Mouse (Mus musculus) MEL (cell line): ENCODE measurements around the gene Ccdc22. TPM values are rescaled to one million over a fixed set of nuclear protein-coding genes. Genes with fewer than 3 reads are reported as not detected.

Experiments
- DNase-seq: peaks from one replicate; pipeline ENCODE4 v3.0.0; 2011; ENCODE audit warnings: low read depth, low spot score
- H3K27ac ChIP-seq: 2 replicates; pipeline ENCODE4 v1.5.1; 2012; ENCODE audit warnings: low read depth, mild to moderate bottlenecking, control low read depth, low read length, moderate library complexity; ENCODE audit not compliant: control insufficient read depth
- H3K27me3 ChIP-seq, 2 experiments: fragments of 150-350 bp in 1 of 2; sonication (generic) in 1 of 2; 2 replicates each; pipeline ENCODE4 v1.6.1; 2012; ENCODE audit warnings: low read length in 2 of 2, mild to moderate bottlenecking in 2 of 2, improper control_type of control experiment in 1 of 2, moderate library complexity in 1 of 2; ENCODE audit not compliant: insufficient read depth in 2 of 2, control insufficient read depth in 1 of 2
- H3K36me3 ChIP-seq, 2 experiments: 2 replicates each; pipeline ENCODE4 v1.6.1; 2012 to 2014; ENCODE audit warnings: low read length in 2 of 2, improper control_type of control experiment in 1 of 2, inconsistent platforms in 1 of 2, mild to moderate bottlenecking in 1 of 2; ENCODE audit not compliant: insufficient read depth in 2 of 2, control insufficient read depth in 1 of 2
- H3K4me1 ChIP-seq, 2 experiments: fragments of 150-350 bp in 1 of 2; sonication (generic) in 1 of 2; 2 replicates each; pipeline ENCODE4 v1.6.1; 2012; ENCODE audit warnings: low read length in 2 of 2, improper control_type of control experiment in 1 of 2, mild to moderate bottlenecking in 1 of 2; ENCODE audit not compliant: insufficient read depth in 2 of 2, control insufficient read depth in 1 of 2
- H3K4me3 ChIP-seq, 2 experiments: fragments of 150-350 bp in 1 of 2; sonication (generic) in 1 of 2; 2 replicates each; pipeline ENCODE4 v1.5.1; 2012; ENCODE audit warnings: low read depth in 2 of 2, low read length in 2 of 2, mild to moderate bottlenecking in 2 of 2, moderate library complexity in 2 of 2, control low read depth in 1 of 2, improper control_type of control experiment in 1 of 2; ENCODE audit not compliant: control insufficient read depth in 1 of 2, insufficient read depth in 1 of 2
- H3K79me2 ChIP-seq: 2 replicates; pipeline ENCODE4 v1.6.1; 2012; ENCODE audit warnings: mild to moderate bottlenecking, low read length, moderate library complexity; ENCODE audit not compliant: control insufficient read depth, poor library complexity, insufficient read depth
- H3K9ac ChIP-seq: 2 replicates; pipeline ENCODE4 v1.6.1; 2012; ENCODE audit warnings: low read depth, mild to moderate bottlenecking, control low read depth, low read length, moderate library complexity; ENCODE audit not compliant: control insufficient read depth, poor library complexity, severe bottlenecking
- H3K9me3 ChIP-seq: fragments of 150-350 bp; sonication (generic); replicated peaks from 2 replicates; pipeline ENCODE4 v1.6.1; 2012; ENCODE audit warnings: mild to moderate bottlenecking, low read length, improper control_type of control experiment, moderate library complexity; ENCODE audit not compliant: insufficient read depth
- BHLHE40 ChIP-seq: IDR thresholded peaks from 2 replicates; pipeline ENCODE4 v1.6.1; 2012; ENCODE audit warnings: low read depth, mild to moderate bottlenecking, inconsistent platforms, low read length, improper control_type of control experiment, borderline replicate concordance
- CHD1 ChIP-seq: IDR thresholded peaks from 2 replicates; pipeline ENCODE4 v1.6.1; 2012; ENCODE audit warnings: low read depth, mild to moderate bottlenecking, inconsistent platforms, low read length, improper control_type of control experiment
- CHD2 ChIP-seq: IDR thresholded peaks from 2 replicates; pipeline ENCODE4 v1.6.1; 2011; ENCODE audit warnings: low read length, improper control_type of control experiment
- CTCF ChIP-seq, 3 experiments: IDR thresholded peaks in 2 of 3; conservative IDR thresholded peaks in 1 of 3; 2 replicates each; pipeline ENCODE4 v1.5.1; 2011 to 2012; ENCODE audit warnings: low read length in 3 of 3, low read depth in 2 of 3, mild to moderate bottlenecking in 2 of 3, improper control_type of control experiment in 1 of 3, inconsistent platforms in 1 of 3, mixed read lengths in 1 of 3, moderate library complexity in 1 of 3; ENCODE audit not compliant: control insufficient read depth in 1 of 3, insufficient read depth in 1 of 3, poor library complexity in 1 of 3, severe bottlenecking in 1 of 3
- E2F4 ChIP-seq: IDR thresholded peaks from 2 replicates; pipeline ENCODE4 v1.6.1; 2011; ENCODE audit warnings: low read depth, low read length, improper control_type of control experiment, borderline replicate concordance
- ELF1 ChIP-seq: IDR thresholded peaks from 2 replicates; pipeline ENCODE4 v1.6.1; 2014; ENCODE audit warnings: low read depth, mild to moderate bottlenecking, inconsistent platforms, low read length, improper control_type of control experiment, moderate library complexity
- EP300 ChIP-seq, 2 experiments: IDR thresholded peaks; 2 replicates each; pipeline ENCODE4 v1.6.1; 2011; ENCODE audit warnings: improper control_type of control experiment in 2 of 2, low read length in 2 of 2, low read depth in 1 of 2, mild to moderate bottlenecking in 1 of 2
- GATA1 ChIP-seq: IDR thresholded peaks from 2 replicates; pipeline ENCODE4 v1.6.1; 2011; ENCODE audit warnings: low read depth, low read length, improper control_type of control experiment
- HCFC1 ChIP-seq: IDR thresholded peaks from 2 replicates; pipeline ENCODE4 v1.6.1; 2012; ENCODE audit warnings: low read depth, mild to moderate bottlenecking, inconsistent platforms, low read length, improper control_type of control experiment, moderate library complexity
- JUND ChIP-seq: IDR thresholded peaks from 2 replicates; pipeline ENCODE4 v1.6.1; 2011; ENCODE audit warnings: low read depth, mild to moderate bottlenecking, improper control_type of control experiment, low read length
- KAT2A ChIP-seq: conservative IDR thresholded peaks from 2 replicates; pipeline ENCODE4 v1.6.1; 2012; ENCODE audit warnings: low read depth, low read length, improper control_type of control experiment, inconsistent platforms
- MAX ChIP-seq: IDR thresholded peaks from 2 replicates; pipeline ENCODE4 v1.6.1; 2011; ENCODE audit warnings: low read length, improper control_type of control experiment
- MAZ ChIP-seq: IDR thresholded peaks from 2 replicates; pipeline ENCODE4 v1.6.1; 2012; ENCODE audit warnings: low read depth, mild to moderate bottlenecking, inconsistent platforms, low read length, improper control_type of control experiment
- MEF2A ChIP-seq: IDR thresholded peaks from 2 replicates; pipeline ENCODE4 v1.6.1; 2014; ENCODE audit warnings: low read depth, mild to moderate bottlenecking, inconsistent platforms, low read length, improper control_type of control experiment; ENCODE audit not compliant: poor library complexity, insufficient replicate concordance, severe bottlenecking; ENCODE audit errors: extremely low read depth
- MYB ChIP-seq: IDR thresholded peaks from 2 replicates; pipeline ENCODE4 v1.6.1; 2011; ENCODE audit warnings: mild to moderate bottlenecking, low read depth, low read length, improper control_type of control experiment
- NELFE ChIP-seq: IDR thresholded peaks from 2 replicates; pipeline ENCODE4 v1.6.1; 2011; ENCODE audit warnings: low read depth, low read length, improper control_type of control experiment
- NRF1 ChIP-seq: IDR thresholded peaks from 2 replicates; pipeline ENCODE4 v1.6.1; 2014; ENCODE audit warnings: low read depth, mild to moderate bottlenecking, inconsistent platforms, low read length, improper control_type of control experiment, moderate library complexity; ENCODE audit not compliant: poor library complexity, insufficient read depth, severe bottlenecking
- POLR2A ChIP-seq, 2 experiments: IDR thresholded peaks; 2 replicates each; pipeline ENCODE4 v1.6.1; 2011 to 2012; ENCODE audit warnings: low read length in 2 of 2, mild to moderate bottlenecking in 2 of 2, control low read depth in 1 of 2, improper control_type of control experiment in 1 of 2, low read depth in 1 of 2, moderate library complexity in 1 of 2; ENCODE audit not compliant: control insufficient read depth in 1 of 2, insufficient read depth in 1 of 2, poor library complexity in 1 of 2
- POLR2AphosphoS2 ChIP-seq: IDR thresholded peaks from 2 replicates; pipeline ENCODE4 v1.6.1; 2011; ENCODE audit warnings: low read length, improper control_type of control experiment
- RCOR1 ChIP-seq: IDR thresholded peaks from 2 replicates; pipeline ENCODE4 v1.6.1; 2012; ENCODE audit warnings: low read depth, mild to moderate bottlenecking, inconsistent platforms, low read length, improper control_type of control experiment
- SIN3A ChIP-seq: IDR thresholded peaks from 2 replicates; pipeline ENCODE4 v1.6.1; 2012; ENCODE audit warnings: low read length, improper control_type of control experiment, inconsistent platforms
- SMC3 ChIP-seq: IDR thresholded peaks from 2 replicates; pipeline ENCODE4 v1.6.1; 2011; ENCODE audit warnings: low read depth, low read length, improper control_type of control experiment
- TAL1 ChIP-seq: IDR thresholded peaks from 2 replicates; pipeline ENCODE4 v1.6.1; 2012; ENCODE audit warnings: mild to moderate bottlenecking, inconsistent platforms, low read length, moderate library complexity, mixed read lengths
- TBP ChIP-seq: IDR thresholded peaks from 2 replicates; pipeline ENCODE4 v1.8.0; 2011; ENCODE audit warnings: low read depth, low read length, improper control_type of control experiment
- TCF12 ChIP-seq: IDR thresholded peaks from 2 replicates; pipeline ENCODE4 v1.6.1; 2014; ENCODE audit warnings: low read depth, mild to moderate bottlenecking, inconsistent platforms, low read length, improper control_type of control experiment, moderate library complexity
- UBTF ChIP-seq: IDR thresholded peaks from 2 replicates; pipeline ENCODE4 v1.6.1; 2012; ENCODE audit warnings: low read depth, mild to moderate bottlenecking, inconsistent platforms, low read length, improper control_type of control experiment, moderate library complexity, borderline replicate concordance; ENCODE audit not compliant: insufficient read depth
- USF1 ChIP-seq: IDR thresholded peaks from 2 replicates; pipeline ENCODE4 v1.6.1; 2014; ENCODE audit warnings: low read depth, mild to moderate bottlenecking, inconsistent platforms, low read length, improper control_type of control experiment, moderate library complexity
- USF2 ChIP-seq, 2 experiments: IDR thresholded peaks; 2 replicates each; pipeline ENCODE4 v1.6.1; 2011 to 2012; ENCODE audit warnings: improper control_type of control experiment in 2 of 2, low read length in 2 of 2, borderline replicate concordance in 1 of 2, inconsistent platforms in 1 of 2, low read depth in 1 of 2, mild to moderate bottlenecking in 1 of 2; ENCODE audit not compliant: insufficient read depth in 1 of 2
- ZC3H11A ChIP-seq: IDR thresholded peaks from 2 replicates; pipeline ENCODE4 v1.6.1; 2012; ENCODE audit warnings: low read depth, mild to moderate bottlenecking, inconsistent platforms, low read length, improper control_type of control experiment
- ZMIZ1 ChIP-seq: IDR thresholded peaks from 2 replicates; pipeline ENCODE4 v1.6.1; 2012; ENCODE audit warnings: low read depth, mild to moderate bottlenecking, inconsistent platforms, low read length, improper control_type of control experiment, moderate library complexity
- ZNF384 ChIP-seq: IDR thresholded peaks from 2 replicates; pipeline ENCODE4 v1.6.1; 2012; ENCODE audit warnings: low read depth, mild to moderate bottlenecking, inconsistent platforms, low read length, improper control_type of control experiment
- polyA plus RNA-seq, 2 experiments: library from polyadenylated mRNA; stranded (reverse) in 1 of 2; unstranded in 1 of 2; fragments of >175 nt in 1 of 2; fragments of >200 nt in 1 of 2; gene quantifications; 2 replicates each; pipeline versions ENCODE4 v1.2.1 to v1.2.4; 2012; ENCODE audit warnings: low replicate concordance in 2 of 2, low read depth in 1 of 2; ENCODE audit not compliant: insufficient read length in 2 of 2, insufficient read depth in 1 of 2, missing spikeins in 1 of 2
- total RNA-seq: library from RNA; depleted of rRNA; stranded (reverse); fragments of 300-350 nt; gene quantifications from 2 replicates; pipeline ENCODE4 v1.2.3, GENCODE M21; 2012

The Ccdc22 gene
- total and polyA plus RNA-seq, 3 experiments = 36.1 to 37.9 TPM; not detected in 1

- TF ChIP-seq USF1 (no peak), HCFC1 (no peak), UBTF (no peak), ZNF384 (no peak), NRF1 (no peak), TAL1 (no peak), ZC3H11A (no peak), MYB (no peak), KAT2A (no peak), SMC3 (no peak), CHD2 (no peak), E2F4 (no peak), CHD1 (no peak)
These were observed 30.5 kb downstream of the Ccdc22 start (continued) for GRCm38 (mm10) chrX:7574885-7575231.

GRCm38 (mm10) chrX:7574087-7574884, 31.0 kb downstream of the Ccdc22 start, which contains the start of gene Ppp1r3f:
Gene Ppp1r3f, minus strand, starts transcription at chrX:7574283.
- peak; percentile 99 for DNase-seq
- peaks cover 18 to 40% of the 10 kb centered on the region in 2 experiments for H3K4me1 ChIP-seq
- TF ChIP-seq POLR2AphosphoS2 = peak; percentile 36; the same call in 1 of the 2 replicates
- no peak for TF ChIP-seq TCF12
- TF ChIP-seq MAX = peak; percentile 64
- no peak for TF ChIP-seq JUND
- peak; percentile 60 for TF ChIP-seq NELFE
- peak; percentile 72; the same call in 1 of the 2 replicates for TF ChIP-seq TBP
- peak; percentile 53 for TF ChIP-seq SIN3A
- no peak for TF ChIP-seq ELF1
- TF ChIP-seq NRF1 = peak; percentile 23; the same call in 1 of the 2 replicates
- TF ChIP-seq CHD2 = peak; percentile 41
- no peak for TF ChIP-seq MEF2A
- TF ChIP-seq ZC3H11A = no peak
- TF ChIP-seq MAZ = 0 out of 2 replicates have a peak, but pooled peaks have one; percentile 82
- TF ChIP-seq ZMIZ1 = peak; percentile 50; the same call in 1 of the 2 replicates
- no peak for TF ChIP-seq E2F4
- peak; percentile 93 for TF ChIP-seq GATA1
- TF ChIP-seq POLR2A (IDR thresholded peaks at IDR 0.05; ENCODE audit: control insufficient read depth in 1 of 2, insufficient read depth in 1 of 2, low read depth in 1 of 2, low read length in 2 of 2, poor library complexity in 1 of 2) = peak in 1 of 2 experiments; percentile 67; a peak in 1 of 4 replicates
- no peak for TF ChIP-seq USF1
- no peak for TF ChIP-seq USF2 (IDR thresholded peaks at IDR 0.05; ENCODE audit: borderline replicate concordance in 1 of 2, insufficient read depth in 1 of 2, low read depth in 1 of 2, low read length in 2 of 2)
- no peak for TF ChIP-seq CTCF (IDR thresholded peaks at IDR 0.05 in 2 of 3, conservative IDR thresholded peaks at IDR 0.05 in 1 of 3; ENCODE audit: control insufficient read depth in 1 of 3, insufficient read depth in 1 of 3, low read depth in 2 of 3, low read length in 3 of 3, poor library complexity in 1 of 3, severe bottlenecking in 1 of 3)
- TF ChIP-seq UBTF = no peak
- no peak for TF ChIP-seq SMC3
- peak; percentile 70 for TF ChIP-seq HCFC1
- no peak for TF ChIP-seq RCOR1
- TF ChIP-seq EP300 (IDR thresholded peaks at IDR 0.05; ENCODE audit: low read depth in 1 of 2, low read length in 2 of 2) = no peak
- peak; percentile 84; the same call in 1 of the 2 replicates for TF ChIP-seq BHLHE40

More at GRCm38 (mm10) chrX:7574087-7574884, 31.0 kb downstream of the Ccdc22 start, which contains the start of gene Ppp1r3f:
- Histone ChIP-seq H3K4me3 (peak within 1 kb of the TSS; percentile 78 to 95), H3K79me2 (peaks cover 14% of the 10 kb centered on the region), H3K36me3 (peaks cover 0 to 21% of the 10 kb centered on the region in 2 experiments; a peak in 2 of 4 replicates), H3K9ac (peak within 1 kb of the TSS; percentile 97), H3K9me3 (no peaks in the 10 kb centered on the region), H3K27me3 (no peaks in the 10 kb centered on the region), H3K27ac (peak within 1 kb of the TSS; percentile 90)
